Mouse (Mus musculus) testis, adult 2 months (tissue): ENCODE measurements around the gene Cdkl3. TPM values are rescaled to one million over a fixed set of nuclear protein-coding genes. Genes with fewer than 3 reads are reported as not detected.

ENCODE experiments used
- H3K27ac ChIP-seq: fragments of 200-500 bp; 2 replicates; pipeline ENCODE4 v1.5.1; 2012; ENCODE audit warnings: low read depth, low read length; ENCODE audit not compliant: control insufficient read depth, insufficient read depth
- H3K27me3 ChIP-seq: fragments of 200-500 bp; 2 replicates; pipeline ENCODE4 v1.6.1; 2012; ENCODE audit warnings: mild to moderate bottlenecking, low read length, moderate library complexity; ENCODE audit not compliant: control insufficient read depth, insufficient read depth
- H3K36me3 ChIP-seq: fragments of 200-500 bp; 2 replicates; pipeline ENCODE4 v1.6.1; 2012; ENCODE audit warnings: mild to moderate bottlenecking, low read length; ENCODE audit not compliant: control insufficient read depth, insufficient read depth
- H3K4me1 ChIP-seq: fragments of 200-500 bp; 2 replicates; pipeline ENCODE4 v1.6.1; 2012; ENCODE audit warnings: low read length; ENCODE audit not compliant: control insufficient read depth, insufficient read depth
- H3K4me3 ChIP-seq: fragments of 200-500 bp; 2 replicates; pipeline ENCODE4 v1.5.1; 2012; ENCODE audit warnings: low read depth, mild to moderate bottlenecking, low read length, moderate library complexity, mixed read lengths; ENCODE audit not compliant: control insufficient read depth
- CTCF ChIP-seq: fragments of 200-500 bp; IDR thresholded peaks from 2 replicates; pipeline ENCODE4 v1.5.1; 2012; ENCODE audit warnings: low read depth, mild to moderate bottlenecking, inconsistent platforms, low read length, moderate library complexity; ENCODE audit not compliant: control insufficient read depth, insufficient read depth, insufficient replicate concordance
- POLR2A ChIP-seq: fragments of 200-500 bp; IDR thresholded peaks from 2 replicates; pipeline ENCODE4 v1.6.1; 2012; ENCODE audit warnings: low read depth, mild to moderate bottlenecking, inconsistent platforms, low read length, moderate library complexity; ENCODE audit not compliant: control insufficient read depth
- polyA plus RNA-seq: library from polyadenylated mRNA; depleted of rRNA; stranded (reverse); fragments of >200 nt; gene quantifications from 2 replicates; pipeline ENCODE4 v1.2.3, GENCODE M21; 2012

The Cdkl3 gene
- polyA plus RNA-seq, 1 experiment: 259 TPM

DNA sequence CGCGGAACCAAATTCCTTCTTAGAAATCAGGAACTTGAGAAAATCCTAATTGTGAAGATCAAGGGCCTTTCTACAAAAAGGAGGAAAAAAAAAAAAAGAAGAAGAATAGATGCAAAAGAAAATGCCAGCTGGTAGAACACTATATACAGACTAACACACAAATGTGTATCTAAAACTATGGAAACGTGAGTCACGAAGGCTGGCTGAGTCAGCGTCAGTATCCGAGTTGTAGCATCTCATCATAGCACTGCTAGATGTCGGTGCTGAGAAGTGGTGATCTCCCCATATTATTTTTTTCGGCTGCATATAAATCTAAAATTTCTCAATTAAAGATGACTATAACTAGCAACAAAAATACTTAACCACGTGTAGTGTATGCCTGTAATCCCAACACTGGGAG, 87.2 kb downstream of the Cdkl3 start:
- TF ChIP-seq POLR2A: no peak
- no peak for TF ChIP-seq CTCF
- no peak overlapping the region for H3K27ac ChIP-seq

DNA sequence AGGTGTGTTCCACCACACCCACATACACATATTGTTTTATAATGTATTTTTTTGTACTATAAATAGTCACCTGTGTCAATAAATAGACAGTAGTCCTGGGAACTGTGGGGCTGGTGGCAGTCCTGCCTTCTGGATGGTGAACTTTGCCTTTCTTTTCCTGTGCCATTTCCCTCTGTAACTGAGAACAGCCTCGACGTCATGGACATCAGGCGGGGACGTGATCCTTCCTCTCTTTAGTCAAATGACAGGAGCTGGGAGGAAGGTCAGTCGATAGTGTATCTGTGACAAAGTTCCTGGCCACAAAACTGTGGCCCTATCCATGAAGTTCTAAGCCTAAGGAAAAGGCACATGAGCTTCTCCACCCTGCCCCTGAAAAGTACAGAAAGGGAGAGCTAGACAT, 90.5 kb downstream of the Cdkl3 start:
- Histone ChIP-seq H3K4me1 (peaks cover 4% of the 10 kb centered on the region), H3K27ac (no peak overlapping the region), H3K27me3 (no peaks in the 10 kb centered on the region), H3K36me3 (no peaks in the 10 kb centered on the region), H3K4me3 (no peak overlapping the region)
- TF ChIP-seq CTCF (no peak), POLR2A (no peak)

More for the DNA sequence above, 87.2 kb downstream of the Cdkl3 start:
- no peaks in the 10 kb centered on the region for H3K36me3 ChIP-seq
- no peaks in the 10 kb centered on the region for H3K4me1 ChIP-seq
- H3K4me3 ChIP-seq: no peak overlapping the region
- no peaks in the 10 kb centered on the region for H3K27me3 ChIP-seq

DNA sequence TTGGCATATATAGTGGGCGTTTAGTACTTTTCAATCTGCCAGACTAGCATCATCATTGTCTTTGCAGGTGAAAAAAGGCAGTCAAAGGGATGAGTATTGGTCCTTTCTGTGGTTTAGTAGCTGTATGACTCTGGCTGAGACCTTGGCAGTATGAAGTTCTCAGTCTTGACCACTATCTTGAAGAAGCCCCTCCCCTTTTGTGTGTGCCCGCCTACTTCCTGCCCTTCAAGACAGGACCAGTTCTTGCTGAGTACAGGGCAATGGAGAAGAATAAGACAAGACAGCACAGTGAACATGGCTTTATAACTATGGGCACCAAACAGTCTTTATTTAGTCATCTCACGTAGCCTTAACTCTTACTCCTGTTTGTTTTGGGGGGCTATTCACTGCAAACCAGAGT, 93.0 kb downstream of the Cdkl3 start:
- H3K36me3 ChIP-seq: no peaks in the 10 kb centered on the region
- no peak overlapping the region for H3K4me3 ChIP-seq
- TF ChIP-seq CTCF (no peak), POLR2A (no peak)
- peaks cover 7% of the 10 kb centered on the region for H3K4me1 ChIP-seq
- H3K27ac ChIP-seq: no peak overlapping the region
- no peaks in the 10 kb centered on the region for H3K27me3 ChIP-seq

DNA sequence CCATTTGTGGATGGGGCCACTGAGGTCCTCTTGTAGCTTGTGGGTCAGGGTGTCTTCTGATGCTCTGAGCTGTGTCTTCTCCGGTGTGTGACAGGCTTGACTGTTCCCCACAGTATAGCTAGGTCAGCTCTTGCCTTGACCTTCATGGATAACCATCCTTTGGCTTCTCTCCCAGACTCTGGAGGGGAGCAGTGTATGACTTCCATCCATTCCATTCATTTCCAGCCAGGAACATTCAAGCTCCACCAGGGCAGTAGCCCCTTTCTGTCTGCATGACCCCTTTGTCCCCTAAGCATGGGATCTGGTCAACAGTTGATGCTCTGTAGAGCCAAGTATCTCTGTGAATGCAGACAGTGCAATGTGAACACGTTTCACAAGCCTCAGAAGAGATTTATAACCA, 93.6 kb downstream of the Cdkl3 start:
- Histone ChIP-seq H3K4me1 (peaks cover 7% of the 10 kb centered on the region), H3K27ac (peak overlapping the region; percentile 89; the same call in 1 of the 2 replicates), H3K4me3 (peak overlapping the region; percentile 99; the same call in 1 of the 2 replicates), H3K36me3 (no peaks in the 10 kb centered on the region), H3K27me3 (no peaks in the 10 kb centered on the region)
- no peak for TF ChIP-seq POLR2A
- TF ChIP-seq CTCF: no peak

DNA sequence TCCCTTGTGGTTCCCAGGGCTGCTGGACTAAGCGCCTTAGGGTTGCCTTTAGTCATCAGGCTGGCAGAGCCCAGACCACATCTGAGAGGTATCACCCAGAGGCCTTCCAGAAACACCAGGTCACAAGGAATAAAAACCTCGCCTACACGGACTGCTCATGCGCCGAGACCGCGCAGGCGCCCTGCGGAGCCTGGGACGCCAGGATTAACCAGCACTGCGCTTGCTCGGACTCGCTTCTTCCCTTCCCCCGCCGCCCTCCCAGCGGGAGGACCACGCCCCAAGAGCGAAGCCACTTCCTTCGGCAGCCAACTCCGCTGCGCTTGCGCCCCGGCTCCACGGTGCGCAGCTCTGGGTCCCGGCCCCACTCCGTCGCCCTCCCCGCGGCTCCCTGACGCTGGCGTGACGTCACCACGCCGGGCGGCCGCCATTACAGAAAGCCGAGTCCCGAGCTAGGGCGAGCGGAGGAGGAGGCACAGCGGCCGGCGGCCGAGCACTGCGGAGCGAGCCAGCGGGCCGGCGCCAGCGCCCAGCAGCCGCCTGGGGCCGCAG, 94.5 kb downstream of the Cdkl3 start, which contains the start of gene Ppp2ca:
Gene Ppp2ca, plus strand, starts transcription at position 284 of the 549 bp plus-strand sequence.
- Histone ChIP-seq H3K36me3 (no peaks in the 10 kb centered on the region), H3K4me1 (peaks cover 7% of the 10 kb centered on the region), H3K27ac (peak within 1 kb of the TSS; percentile 95), H3K27me3 (no peaks in the 10 kb centered on the region), H3K4me3 (peak within 1 kb of the TSS; percentile 99)
- TF ChIP-seq CTCF (no peak), POLR2A (peak; percentile 49)

DNA sequence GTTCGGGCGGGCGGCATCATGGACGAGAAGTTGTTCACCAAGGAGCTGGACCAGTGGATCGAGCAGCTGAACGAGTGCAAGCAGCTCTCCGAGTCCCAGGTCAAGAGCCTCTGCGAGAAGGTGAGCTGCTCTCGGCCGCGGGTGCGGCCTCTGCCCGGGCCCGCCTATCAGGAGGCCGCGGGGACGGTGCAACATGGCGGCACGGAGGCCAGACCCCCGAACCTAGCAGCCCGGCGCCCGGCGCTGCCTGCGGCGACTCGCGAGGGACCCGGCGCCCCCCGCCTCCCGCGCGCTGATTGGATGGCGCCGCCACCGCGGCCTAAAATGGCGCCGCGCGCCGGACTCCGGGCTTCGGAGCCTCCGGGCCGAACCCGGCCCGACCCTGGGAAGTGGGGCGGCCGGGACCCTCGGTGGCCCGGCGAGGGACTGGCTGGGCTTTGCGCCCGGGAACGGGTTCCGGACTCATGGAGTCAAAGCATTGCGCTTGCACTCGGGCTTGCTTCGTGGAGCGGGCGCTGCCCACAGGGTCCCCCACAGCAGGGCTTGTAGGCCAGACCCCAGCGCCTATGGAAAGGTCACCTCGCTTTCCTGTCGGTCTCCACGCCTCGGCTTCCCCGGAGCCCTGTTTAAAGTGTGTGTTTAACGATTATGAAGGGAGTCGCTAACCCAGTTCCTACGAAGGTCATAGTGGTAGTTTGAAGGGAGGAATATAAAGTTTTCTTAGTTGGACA, 95.2 kb downstream of the Cdkl3 start:
- H3K4me1 ChIP-seq: peaks cover 7% of the 10 kb centered on the region
- peak overlapping the region; percentile 99 for H3K4me3 ChIP-seq
- peak overlapping the region; percentile 95 for H3K27ac ChIP-seq
- H3K27me3 ChIP-seq: no peaks in the 10 kb centered on the region
- H3K36me3 ChIP-seq: no peaks in the 10 kb centered on the region
- no peak for TF ChIP-seq CTCF
- no peak; the same call in 1 of the 2 replicates for TF ChIP-seq POLR2A

DNA sequence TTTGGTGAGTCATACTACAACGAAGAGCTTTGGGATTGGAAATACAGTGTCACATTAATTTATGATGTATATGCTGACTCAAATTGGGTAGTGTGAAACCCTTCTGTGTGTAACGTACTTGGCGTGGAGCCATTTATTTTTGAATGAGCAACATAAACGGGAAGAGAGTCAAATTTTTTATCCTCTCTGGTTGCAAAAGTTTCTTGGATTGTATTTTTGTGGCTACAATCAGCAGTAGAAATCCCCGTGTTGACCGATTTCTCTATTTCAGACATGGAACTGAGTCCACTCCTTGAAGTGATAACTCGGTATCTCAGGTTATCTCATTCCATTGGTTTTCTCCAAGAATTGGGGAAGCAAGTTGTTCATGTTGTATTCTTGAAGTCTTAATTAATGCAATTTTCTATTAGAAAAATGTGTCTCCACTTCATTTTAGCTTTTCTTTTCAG, 95.8 kb downstream of the Cdkl3 start:
- H3K4me3 ChIP-seq: peak overlapping the region; percentile 99
- no peaks in the 10 kb centered on the region for H3K36me3 ChIP-seq
- no peaks in the 10 kb centered on the region for H3K27me3 ChIP-seq
- no peak overlapping the region; the same call in 1 of the 2 replicates for H3K27ac ChIP-seq
- no peak for TF ChIP-seq POLR2A
- TF ChIP-seq CTCF: no peak
- peaks cover 7% of the 10 kb centered on the region for H3K4me1 ChIP-seq
